Mouse (Mus musculus) embryonic facial prominence, embryonic 12.5 days (tissue): ENCODE measurements around the gene Smyd3. TPM values are rescaled to one million over a fixed set of nuclear protein-coding genes. Genes with fewer than 3 reads are reported as not detected.

ENCODE experiments used
- ATAC-seq: fragments of 200-750 bp; cut with Nextera tagmentation; 2 replicates; pipeline ENCODE4 v1.8.0; 2017; ENCODE audit not compliant: insufficient number of reproducible peaks, insufficient read depth, low FRiP score, low TSS enrichment
- H3K27ac ChIP-seq: fragments of 300-500 bp; sonication (generic); 2 replicates; pipeline ENCODE4 v1.5.1; 2016; ENCODE audit warnings: mild to moderate bottlenecking
- H3K27me3 ChIP-seq: fragments of 300-500 bp; sonication (generic); 2 replicates; pipeline ENCODE4 v1.6.1; 2016; ENCODE audit warnings: mild to moderate bottlenecking, moderate library complexity
- H3K36me3 ChIP-seq: fragments of 300-500 bp; sonication (generic); 2 replicates; pipeline ENCODE4 v1.6.1; 2016; ENCODE audit warnings: mild to moderate bottlenecking
- H3K4me1 ChIP-seq: fragments of 300-500 bp; sonication (generic); 2 replicates; pipeline ENCODE4 v1.6.1; 2016
- H3K4me2 ChIP-seq: fragments of 300-500 bp; sonication (generic); replicated peaks from 2 replicates; pipeline ENCODE4 v1.6.1; 2016; ENCODE audit warnings: mild to moderate bottlenecking, moderate library complexity
- H3K4me3 ChIP-seq: fragments of 300-500 bp; sonication (generic); 2 replicates; pipeline ENCODE4 v1.5.1; 2016; ENCODE audit warnings: mild to moderate bottlenecking
- H3K9ac ChIP-seq: fragments of 300-500 bp; sonication (generic); 2 replicates; pipeline ENCODE4 v1.6.1; 2016; ENCODE audit warnings: mild to moderate bottlenecking, moderate library complexity
- H3K9me3 ChIP-seq: fragments of 300-500 bp; sonication (generic); 2 replicates; pipeline ENCODE4 v1.6.1; 2016; ENCODE audit warnings: mild to moderate bottlenecking, moderate library complexity
- WGBS: fragments of 180-500 bp; shearing (Covaris S2); methylation state at CpG from one replicate; pipeline ENCODE4 v1.1.7; 2016; 5-methylcytosine and 5-hydroxymethylcytosine counted together
- polyA plus RNA-seq: library from polyadenylated mRNA; unstranded; fragments of >200 nt; fragmentation: Nextera tagmentation; extraction: Ambion mirVana; gene quantifications from 2 replicates; pipeline ENCODE4 v1.2.1, GENCODE M21; 2016

Smyd3 gene
- polyA plus RNA-seq, 1 experiment from 2014 or later, result 28.9 TPM

- peak; percentile 56; the same call in 1 of the 2 replicates for ATAC-seq
- Histone ChIP-seq H3K4me3 (no peak overlapping the region), H3K9me3 (no peaks in the 10 kb centered on the region), H3K9ac (no peak overlapping the region), H3K27me3 (no peaks in the 10 kb centered on the region), H3K4me1 (peaks cover 13% of the 10 kb centered on the region; the same call in 1 of the 2 replicates), H3K4me2 (no peak overlapping the region), H3K27ac (peak overlapping the region; percentile 77), H3K36me3 (no peaks in the 10 kb centered on the region)
- 44% methylated on average over 8 of the region's 8 CpGs for WGBS
Observed at GRCm38 (mm10) chr1:179361481-179362466, 156.1 kb downstream of the Smyd3 start.

GRCm38 (mm10) chr1:179357111-179357510, 160.7 kb downstream of the Smyd3 start:
- H3K4me3 ChIP-seq, result no peak overlapping the region
- peaks cover 5% of the 10 kb centered on the region; the same call in 1 of the 2 replicates for H3K4me1 ChIP-seq
- H3K36me3 ChIP-seq, result no peaks in the 10 kb centered on the region
- WGBS, result 81% methylated on average over 2 of the region's 2 CpGs
- no peak overlapping the region for H3K9ac ChIP-seq
- ATAC-seq, result no peak
- H3K27ac ChIP-seq, result no peak overlapping the region
- H3K27me3 ChIP-seq, result no peaks in the 10 kb centered on the region
- H3K9me3 ChIP-seq, result no peaks in the 10 kb centered on the region
- H3K4me2 ChIP-seq, result no peak overlapping the region

GRCm38 (mm10) chr1:179354250-179354649, 163.6 kb downstream of the Smyd3 start:
- Histone ChIP-seq H3K27ac (no peak overlapping the region), H3K36me3 (no peaks in the 10 kb centered on the region), H3K9ac (no peak overlapping the region), H3K4me2 (no peak overlapping the region), H3K4me3 (no peak overlapping the region), H3K9me3 (no peaks in the 10 kb centered on the region), H3K27me3 (no peaks in the 10 kb centered on the region), H3K4me1 (no peaks in the 10 kb centered on the region)
- no peak for ATAC-seq
- 85% methylated on average over 6 of the region's 6 CpGs for WGBS

- Histone ChIP-seq H3K4me3 (no peak overlapping the region), H3K36me3 (no peaks in the 10 kb centered on the region), H3K9ac (no peak overlapping the region), H3K4me1 (no peaks in the 10 kb centered on the region), H3K4me2 (no peak overlapping the region), H3K27me3 (no peaks in the 10 kb centered on the region), H3K9me3 (no peaks in the 10 kb centered on the region), H3K27ac (no peak overlapping the region)
- 48% methylated on average over 2 of the region's 2 CpGs for WGBS
- no peak for ATAC-seq
Observed at GRCm38 (mm10) chr1:179345318-179345925, 172.4 kb downstream of the Smyd3 start.

GRCm38 (mm10) chr1:179343426-179343825, 174.4 kb downstream of the Smyd3 start:
- H3K4me1 ChIP-seq, result no peaks in the 10 kb centered on the region
- WGBS, result 91% methylated on average over 17 of the region's 17 CpGs
- H3K4me2 ChIP-seq, result no peak overlapping the region
- no peaks in the 10 kb centered on the region for H3K9me3 ChIP-seq
- no peaks in the 10 kb centered on the region for H3K27me3 ChIP-seq
- no peak overlapping the region for H3K27ac ChIP-seq
- no peaks in the 10 kb centered on the region for H3K36me3 ChIP-seq
- ATAC-seq, result no peak
- no peak overlapping the region for H3K9ac ChIP-seq
- no peak overlapping the region for H3K4me3 ChIP-seq

- Histone ChIP-seq H3K4me3 (no peak overlapping the region), H3K4me1 (0 out of 2 replicates have a peak, but pooled peaks cover 6% of the 10 kb centered on the region), H3K27me3 (no peaks in the 10 kb centered on the region), H3K4me2 (no peak overlapping the region), H3K9me3 (no peaks in the 10 kb centered on the region), H3K36me3 (no peaks in the 10 kb centered on the region), H3K9ac (no peak overlapping the region), H3K27ac (no peak overlapping the region)
- 92% methylated on average over 1 of the region's 1 CpGs for WGBS
- no peak for ATAC-seq
Observed at GRCm38 (mm10) chr1:179341589-179341988, 176.3 kb downstream of the Smyd3 start.

- H3K27me3 ChIP-seq, result no peaks in the 10 kb centered on the region
- WGBS, result 86% methylated on average over 3 of the region's 3 CpGs
- no peak overlapping the region for H3K27ac ChIP-seq
- ATAC-seq, result no peak
- H3K4me2 ChIP-seq, result no peak overlapping the region
- H3K36me3 ChIP-seq, result no peaks in the 10 kb centered on the region
- 0 out of 2 replicates have a peak, but pooled peaks cover 6% of the 10 kb centered on the region for H3K4me1 ChIP-seq
- no peak overlapping the region for H3K4me3 ChIP-seq
- H3K9ac ChIP-seq, result no peak overlapping the region
- H3K9me3 ChIP-seq, result no peaks in the 10 kb centered on the region
Observed at GRCm38 (mm10) chr1:179339066-179339465, 178.8 kb downstream of the Smyd3 start.

GRCm38 (mm10) chr1:179337529-179337928, 180.3 kb downstream of the Smyd3 start:
- ATAC-seq, result no peak
- no peaks in the 10 kb centered on the region for H3K9me3 ChIP-seq
- no peak overlapping the region for H3K27ac ChIP-seq
- 88% methylated on average over 5 of the region's 5 CpGs for WGBS
- no peak overlapping the region for H3K4me2 ChIP-seq
- no peak overlapping the region for H3K4me3 ChIP-seq
- H3K27me3 ChIP-seq, result no peaks in the 10 kb centered on the region
- 0 out of 2 replicates have a peak, but pooled peaks cover 6% of the 10 kb centered on the region for H3K4me1 ChIP-seq
- H3K9ac ChIP-seq, result no peak overlapping the region
- H3K36me3 ChIP-seq, result no peaks in the 10 kb centered on the region

GRCm38 (mm10) chr1:179326965-179327308, 190.9 kb downstream of the Smyd3 start:
- H3K9ac ChIP-seq, result no peak overlapping the region
- H3K9me3 ChIP-seq, result no peaks in the 10 kb centered on the region
- no peaks in the 10 kb centered on the region for H3K36me3 ChIP-seq
- 93% methylated on average over 3 of the region's 3 CpGs for WGBS
- no peaks in the 10 kb centered on the region; the same call in 1 of the 2 replicates for H3K4me1 ChIP-seq
- no peaks in the 10 kb centered on the region for H3K27me3 ChIP-seq
- H3K4me3 ChIP-seq, result no peak overlapping the region
- no peak overlapping the region for H3K27ac ChIP-seq
- ATAC-seq, result no peak
- no peak overlapping the region for H3K4me2 ChIP-seq

- H3K27ac ChIP-seq, result no peak overlapping the region
- ATAC-seq, result no peak
- H3K4me3 ChIP-seq, result no peak overlapping the region
- no peaks in the 10 kb centered on the region for H3K27me3 ChIP-seq
- no peak overlapping the region for H3K9ac ChIP-seq
- no peaks in the 10 kb centered on the region for H3K9me3 ChIP-seq
- H3K36me3 ChIP-seq, result no peaks in the 10 kb centered on the region
- 92% methylated on average over 9 of the region's 9 CpGs for WGBS
- no peaks in the 10 kb centered on the region; the same call in 1 of the 2 replicates for H3K4me1 ChIP-seq
- no peak overlapping the region for H3K4me2 ChIP-seq
Observed at GRCm38 (mm10) chr1:179326262-179326964, 191.4 kb downstream of the Smyd3 start.

- Histone ChIP-seq H3K4me1 (no peaks in the 10 kb centered on the region; the same call in 1 of the 2 replicates), H3K4me3 (no peak overlapping the region), H3K9ac (no peak overlapping the region), H3K27ac (no peak overlapping the region), H3K27me3 (no peaks in the 10 kb centered on the region), H3K36me3 (no peaks in the 10 kb centered on the region), H3K4me2 (no peak overlapping the region), H3K9me3 (no peaks in the 10 kb centered on the region)
- WGBS, result 68% methylated on average over 6 of the region's 6 CpGs
- no peak for ATAC-seq
Observed at GRCm38 (mm10) chr1:179324271-179324670, 193.6 kb downstream of the Smyd3 start.
